Mouse (Mus musculus): ENCODE measurements at regions not wholly inside any gene's neighbourhood (a gene's known extent, or its start where the extent isn't known, plus 50 kb on each side); places are given as distances from the start of the nearest gene placed in this dataset.
"Not testable (repeated sequence)": the region's sequence is repeated elsewhere in the genome, so short reads cannot be mapped to it uniquely, and the experiment has no call there.

DNA sequence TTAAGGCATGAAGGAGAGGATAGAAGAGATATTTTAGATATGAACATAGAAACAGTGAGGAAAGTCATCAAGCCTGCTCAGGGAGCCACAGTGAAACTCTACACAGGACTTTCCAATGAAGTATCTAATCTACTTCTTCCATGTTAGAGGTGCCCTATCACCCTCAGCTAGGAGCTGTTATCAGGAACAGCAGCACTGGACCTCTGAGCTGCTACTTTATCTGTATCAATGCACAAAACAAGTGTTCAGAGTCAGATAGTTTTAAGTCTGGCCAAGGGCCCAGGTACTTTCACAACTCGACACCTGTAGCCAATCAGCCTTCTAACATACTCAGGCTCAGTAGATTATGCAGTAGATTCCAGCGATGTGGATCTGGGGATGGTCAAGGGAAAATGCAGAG is 210.7 kb upstream of the Grid2 start:
- DNase-seq (ENCODE audit: low read depth, low spot score), result no peak

DNA sequence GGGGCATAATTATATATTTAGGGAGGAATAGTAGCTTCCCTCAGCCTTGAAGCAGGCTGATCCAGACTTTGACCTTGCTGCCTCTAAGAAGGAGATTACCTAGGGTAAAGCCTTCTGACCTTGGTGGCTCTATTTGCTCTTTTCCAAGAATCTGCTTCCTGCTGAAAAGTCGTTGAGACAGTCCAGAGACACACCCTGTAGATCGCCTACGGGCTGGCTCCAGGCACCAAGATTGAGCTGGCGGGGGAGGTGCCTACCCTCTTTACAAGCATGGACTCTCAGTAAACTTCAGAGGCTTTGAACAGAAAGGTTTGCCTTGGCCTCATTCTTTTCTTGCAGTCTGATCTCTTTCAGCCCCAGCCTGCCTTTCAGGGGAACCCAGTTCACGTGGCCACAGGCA is 191.1 kb upstream of the Grid2 start:
- not testable (repeated sequence) for DNase-seq (ENCODE audit: low read depth, low spot score)

DNA sequence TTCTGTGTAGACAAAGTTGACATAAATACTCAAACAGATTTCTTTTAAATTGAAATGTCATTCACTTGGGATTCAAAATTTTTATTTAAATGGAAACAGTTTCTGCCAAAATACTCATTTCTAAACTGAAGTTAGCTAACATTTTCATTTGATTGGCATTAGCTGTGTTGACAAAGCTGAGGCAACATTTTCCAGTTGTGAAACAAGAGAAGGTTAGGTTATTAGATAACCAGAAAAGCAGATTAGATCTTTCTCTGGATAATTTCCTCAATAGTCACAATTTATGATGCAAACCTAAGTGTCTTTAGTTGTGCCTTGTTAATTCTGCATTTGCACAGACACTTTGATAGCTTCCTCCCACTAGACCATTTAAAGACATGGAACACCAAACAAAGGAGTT is 167.5 kb upstream of the Grid2 start:
- DNase-seq (ENCODE audit: low read depth, low spot score), result no peak

DNA sequence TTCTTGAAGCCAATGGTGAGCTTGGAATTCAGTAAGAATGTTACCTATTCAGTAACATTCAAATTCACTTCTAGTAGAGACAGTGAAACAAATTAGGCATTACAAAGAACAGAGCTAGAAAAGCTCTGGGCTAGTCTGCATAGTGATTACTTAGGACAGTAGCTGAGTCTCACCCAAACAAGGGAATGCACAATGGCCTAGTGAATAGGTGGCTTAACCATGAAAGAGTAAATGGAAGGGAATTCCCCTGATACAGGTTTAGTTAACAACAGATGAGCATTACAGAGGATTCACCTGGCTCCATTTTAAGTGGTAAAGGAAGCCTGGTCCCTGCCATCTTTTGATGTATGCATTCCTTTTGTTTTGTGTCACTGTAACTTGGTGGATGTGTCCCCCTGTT is 126.8 kb upstream of the Grid2 start:
- DNase-seq (ENCODE audit: low read depth, low spot score), result not testable (repeated sequence)

DNA sequence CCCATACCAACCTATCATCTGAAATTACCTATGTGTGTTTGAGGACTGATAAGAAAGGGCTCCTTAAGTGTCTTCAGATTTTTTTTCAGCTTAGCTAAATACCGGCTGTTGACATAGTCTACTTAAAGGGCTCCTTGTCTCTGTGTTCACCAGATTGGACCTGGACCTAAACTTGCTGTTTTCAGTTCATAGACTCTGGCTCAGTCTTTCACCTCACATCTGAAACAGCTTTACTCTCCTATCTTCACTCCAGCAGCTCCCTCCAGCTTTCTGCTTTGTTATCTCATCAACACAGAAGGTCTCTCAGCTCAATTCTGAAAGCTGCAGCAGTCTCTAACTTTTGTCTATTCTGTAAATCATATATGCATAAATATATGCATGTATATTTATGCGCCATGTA is 106.4 kb upstream of the Grid2 start:
- no peak for DNase-seq (ENCODE audit: low read depth, low spot score)

DNA sequence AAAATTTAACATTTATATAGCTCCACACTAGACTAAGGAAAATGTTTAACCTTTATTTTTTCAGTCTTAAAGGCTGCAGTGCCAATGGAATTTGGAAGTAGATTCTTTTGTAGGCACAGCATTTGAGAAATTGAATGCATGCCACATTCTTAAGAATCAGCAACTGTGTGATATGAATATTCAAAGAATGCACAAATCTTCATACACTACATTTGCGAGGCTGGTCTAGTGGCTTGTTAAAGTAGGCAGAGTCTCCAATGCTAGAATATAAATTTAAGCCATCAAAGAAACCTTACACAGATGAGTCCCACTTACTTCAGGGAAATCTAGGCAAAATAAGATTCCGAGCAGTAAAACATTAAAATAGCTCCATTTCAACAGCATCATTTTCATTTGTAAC is 75.5 kb upstream of the Grid2 start:
- DNase-seq (ENCODE audit: low read depth, low spot score), result peak; percentile 60

Data from telencephalon, adult 2 months (tissue).